Comparison of ENCODE assay signal across 14 mouse cellular contexts in genomic region chr8:124317821-124318220, GRCm38 (mm10).
DNase-seq lines count a peak whose midpoint lies in the region; ATAC-seq and TF ChIP-seq lines count a peak whose summit lies in the region.
"Had no signal": no experiment of that assay in that cellular context is flagged by ENCODE, and none has a peak within 500 bp of the region (broad histone marks: within the 10 kb centered on the region; RNA-seq: fewer than 3 reads in every experiment).

No protein-coding gene starts in this region.

- no peak overlapping the region for H3K4me3 ChIP-seq in heart, postnatal 0 days (ENCODE audit: low read depth, low read length)
- no peak overlapping the region for H3K4me3 ChIP-seq in liver, embryonic 16.5 days (ENCODE audit: low read depth, low read length)
- H3K4me3 ChIP-seq: lung, embryonic 15.5 days; midbrain, embryonic 15.5 days had no signal

- H3K27ac ChIP-seq in heart, postnatal 0 days (ENCODE audit: low read depth), result peak overlapping the region; percentile 89
- H3K27ac ChIP-seq in liver, embryonic 16.5 days (ENCODE audit: low read length), result no peak overlapping the region
- H3K27ac ChIP-seq: midbrain, embryonic 15.5 days had no signal

- no peak overlapping the region for H3K9ac ChIP-seq in heart, postnatal 0 days (replicated peaks; ENCODE audit: low read depth, low read length)
- no peak overlapping the region for H3K9ac ChIP-seq in liver, embryonic 16.5 days (ENCODE audit: low read depth, low read length)
- H3K9ac ChIP-seq: lung, embryonic 15.5 days; midbrain, embryonic 15.5 days had no signal

- 0 out of 2 replicates have a peak, but pooled peaks cover 4% of the 10 kb centered on the region for H3K36me3 ChIP-seq in heart, postnatal 0 days (replicated peaks; ENCODE audit: control insufficient read depth, insufficient read depth, low read length)
- H3K36me3 ChIP-seq in liver, embryonic 16.5 days (ENCODE audit: control insufficient read depth, insufficient read depth), result no peaks in the 10 kb centered on the region
- H3K36me3 ChIP-seq: lung, embryonic 15.5 days; midbrain, embryonic 15.5 days had no signal

- no peak overlapping the region for H3K4me2 ChIP-seq in heart, postnatal 0 days (ENCODE audit: low read depth, low read length)
- H3K4me2 ChIP-seq in liver, embryonic 16.5 days (ENCODE audit: low read depth, low read length), result no peak overlapping the region
- H3K4me2 ChIP-seq: lung, embryonic 15.5 days; midbrain, embryonic 15.5 days had no signal

- no peaks in the 10 kb centered on the region for H3K9me3 ChIP-seq in heart, postnatal 0 days (replicated peaks; ENCODE audit: control insufficient read depth, low read length)
- no peaks in the 10 kb centered on the region for H3K9me3 ChIP-seq in liver, embryonic 16.5 days (replicated peaks; ENCODE audit: control insufficient read depth, low read length)
- H3K9me3 ChIP-seq: lung, embryonic 15.5 days; midbrain, embryonic 15.5 days had no signal

- no peak for DNase-seq in heart, postnatal 0 days (ENCODE audit: low spot score)
- DNase-seq in heart, postnatal 4 days, result no peak
- DNase-seq in CD8-positive naive resting alpha-beta T cell, adult 2 months (ENCODE audit: low read depth in 2 of 2, low spot score in 2 of 2), result peak; percentile 73 to 78
- DNase-seq in thymus, postnatal 0 days (ENCODE audit: low spot score), result peak; percentile 81
- DNase-seq in layer of hippocampus, adult 9-11 months, result no peak
- DNase-seq in left cerebral cortex, adult 9 months (ENCODE audit: low spot score in 2 of 2), result no peak
- no peak for DNase-seq in right cerebral cortex, postnatal 25 days
- DNase-seq: adrenal gland, postnatal 14 days; cerebellum, adult 11 months had no signal

- 59% methylated on average over 6 of the region's 6 CpGs for WGBS in heart, postnatal 0 days
- 19% methylated on average over 6 of the region's 6 CpGs for WGBS in liver, embryonic 16.5 days (ENCODE audit: insufficient replicate concordance)

- no peak for ATAC-seq in heart, postnatal 0 days (ENCODE audit: insufficient read depth, low read depth)
- ATAC-seq in liver, embryonic 16.5 days (ENCODE audit: low read depth), result 0 out of 2 replicates have a peak, but pooled peaks have one; percentile 31
- ATAC-seq: intestine, postnatal 0 days; midbrain, embryonic 15.5 days had no signal

- H3K27me3 ChIP-seq in heart, postnatal 0 days (ENCODE audit: control insufficient read depth, insufficient read depth, low read length), result no peaks in the 10 kb centered on the region
- no peaks in the 10 kb centered on the region for H3K27me3 ChIP-seq in liver, embryonic 16.5 days (ENCODE audit: control insufficient read depth, insufficient read depth, low read depth, low read length)
- H3K27me3 ChIP-seq: lung, embryonic 15.5 days; midbrain, embryonic 15.5 days; Patski had no signal

- TF ChIP-seq EP300 in heart, postnatal 0 days (IDR thresholded peaks at IDR 0.05; ENCODE audit: low read depth), result no peak

- no peak for TF ChIP-seq CTCF in heart, postnatal 0 days (IDR thresholded peaks at IDR 0.05; ENCODE audit: low read depth)

- peaks cover 56% of the 10 kb centered on the region for H3K4me1 ChIP-seq in heart, postnatal 0 days (ENCODE audit: control insufficient read depth, insufficient read depth)
- H3K4me1 ChIP-seq in liver, embryonic 16.5 days (ENCODE audit: control insufficient read depth, low read depth, low read length), result peaks cover 25% of the 10 kb centered on the region

Comparison
In these comparisons a context has a peak if more than half of its experiments do, and no peak if none do; other contexts are left out.
1. DNase-seq: peak in CD8-positive naive resting alpha-beta T cell, adult 2 months (2 of 2) and thymus, postnatal 0 days (single experiment); none in heart, postnatal 0 days (single experiment), heart, postnatal 4 days (single experiment), layer of hippocampus, adult 9-11 months (single experiment), left cerebral cortex, adult 9 months (0 of 2) and right cerebral cortex, postnatal 25 days (single experiment).